Mouse (Mus musculus): ENCODE data around the gene Ythdf2.
"Not testable (repeated sequence)": the region's sequence is repeated elsewhere in the genome, so short reads cannot be mapped to it uniquely, and the experiment has no call there.

DNA sequence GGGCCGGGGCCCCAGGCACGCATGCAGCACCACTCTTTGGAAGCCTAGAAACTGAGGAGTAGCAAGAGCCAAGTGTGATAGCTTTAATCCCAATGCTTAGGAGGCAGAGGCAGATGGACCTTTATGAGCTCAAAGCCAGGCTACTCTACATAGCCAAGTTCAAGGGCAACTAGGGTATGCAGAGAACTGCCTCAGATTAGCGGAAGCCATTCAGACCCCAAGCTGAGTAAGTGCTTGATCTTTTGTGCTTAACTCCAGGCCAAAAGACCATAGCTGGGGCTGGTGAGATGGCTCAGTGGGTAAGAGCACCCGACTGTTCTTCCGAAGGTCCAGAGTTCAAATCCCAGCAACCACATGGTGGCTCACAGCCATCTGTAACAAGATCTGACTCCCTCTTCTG is 9.9 kb upstream of the Ythdf2 start:
- TF ChIP-seq CTCF, POLR2A (IDR thresholded peaks at IDR 0.05; ENCODE audit: insufficient read depth, low read depth, low read length): not testable (repeated sequence)
